Mouse (Mus musculus) urinary bladder, postnatal 10 days (tissue): Measurements from ENCODE around the gene Gm28845.
"Not testable (repeated sequence)": the region's sequence is repeated elsewhere in the genome, so short reads cannot be mapped to it uniquely, and the experiment has no call there.

Source experiments
- DNase-seq: peaks from one replicate; pipeline ENCODE4 v3.0.0; 2022; ENCODE audit warnings: low spot score

Gene Gm28845

GRCm38 (mm10) chr1:65107654-65108279, 11.6 kb downstream of the Gm28845 start:
- no peak for DNase-seq

- DNase-seq = no peak
Observed at GRCm38 (mm10) chr1:65103273-65103672, 16.1 kb downstream of the Gm28845 start, which contains the start of gene Cryga. TSS of gene Cryga (minus strand) at chr1:65103373.

- DNase-seq = no peak
Observed at GRCm38 (mm10) chr1:65096953-65097352, 22.4 kb downstream of the Gm28845 start.

- no peak for DNase-seq
Observed at GRCm38 (mm10) chr1:65091566-65091965, 27.8 kb downstream of the Gm28845 start.

GRCm38 (mm10) chr1:65090370-65090769, 29.0 kb downstream of the Gm28845 start:
- no peak for DNase-seq

GRCm38 (mm10) chr1:65088567-65089356, 30.6 kb downstream of the Gm28845 start:
- no peak for DNase-seq

- DNase-seq = no peak
Observed at GRCm38 (mm10) chr1:65082188-65082587, 37.2 kb downstream of the Gm28845 start, which contains the start of gene Crygb. TSS of gene Crygb (minus strand) at chr1:65082288.

GRCm38 (mm10) chr1:65075607-65076006, 43.8 kb downstream of the Gm28845 start:
- DNase-seq = no peak

GRCm38 (mm10) chr1:65073589-65073988, 45.8 kb downstream of the Gm28845 start, which contains the start of gene Crygc:
TSS of gene Crygc (minus strand) at chr1:65073689.
- no peak for DNase-seq

- no peak for DNase-seq
Observed at GRCm38 (mm10) chr1:65067842-65068241, 51.5 kb downstream of the Gm28845 start.

- DNase-seq = no peak
Observed at GRCm38 (mm10) chr1:65064201-65064600, 55.2 kb downstream of the Gm28845 start.

GRCm38 (mm10) chr1:65063352-65063751, 56.0 kb downstream of the Gm28845 start, which contains the start of gene Crygd:
TSS of gene Crygd (minus strand) at chr1:65063452.
- no peak for DNase-seq

- DNase-seq = no peak
Observed at GRCm38 (mm10) chr1:65052140-65052539, 67.2 kb downstream of the Gm28845 start.

GRCm38 (mm10) chr1:65051696-65052095, 67.7 kb downstream of the Gm28845 start:
- DNase-seq = no peak

- not testable (repeated sequence) for DNase-seq
Observed at GRCm38 (mm10) chr1:65050952-65051351, 68.4 kb downstream of the Gm28845 start, which contains the start of gene Cryge. TSS of gene Cryge (minus strand) at chr1:65051149.
